Comparison of ENCODE assay signal across 37 mouse cellular contexts in genomic region chr10:77890987-77891565, GRCm38 (mm10). TPM values are rescaled to one million over a fixed set of nuclear protein-coding genes. Genes with fewer than 3 reads are reported as not detected.
A peak's percentile ranks its signal among the peaks of the same experiment; 100 is the strongest.
DNase-seq lines count a peak whose midpoint lies in the region; ATAC-seq and TF ChIP-seq lines count a peak whose summit lies in the region.
"Had no signal": no experiment of that assay in that cellular context is flagged by ENCODE, and none has a peak within 500 bp of the region (broad histone marks: within the 10 kb centered on the region; RNA-seq: fewer than 3 reads in every experiment).

No protein-coding gene starts in this region.

- no peak for DNase-seq in embryonic facial prominence, embryonic 10.5 days (ENCODE audit: low spot score)
- peak; percentile 56 for DNase-seq in layer of hippocampus, adult 9-11 months
- no peak for DNase-seq in layer of hippocampus, adult 11-12 months (ENCODE audit: low spot score)
- DNase-seq in stomach, postnatal 0 days (ENCODE audit: low spot score), result no peak
- no peak for DNase-seq in thymus, adult 18-20 months
- DNase-seq in adrenal gland, postnatal 10 days, result no peak
- DNase-seq: adrenal gland, postnatal 14 days; cerebellum, adult 11-12 months; cerebellum, adult 9-11 months; forebrain, postnatal 0 days; kidney, adult 18-20 months; kidney, postnatal 4 days; lung, postnatal 36 days; right cerebral cortex, postnatal 4 days; thymus, postnatal 25 days had no signal

- H3K9me3 ChIP-seq in embryonic facial prominence, embryonic 12.5 days, result no peaks in the 10 kb centered on the region
- H3K9me3 ChIP-seq in embryonic facial prominence, embryonic 10.5 days, result peaks cover 7% of the 10 kb centered on the region; the same call in 1 of the 2 replicates
- no peaks in the 10 kb centered on the region for H3K9me3 ChIP-seq in stomach, embryonic 14.5 days (ENCODE audit: control insufficient read depth, low read depth, low read length)
- H3K9me3 ChIP-seq in stomach, postnatal 0 days (ENCODE audit: control insufficient read depth, low read length), result no peaks in the 10 kb centered on the region
- H3K9me3 ChIP-seq: embryonic facial prominence, embryonic 15.5 days; heart, embryonic 15.5 days; hindbrain, embryonic 13.5 days; liver, embryonic 15.5 days; neural tube, embryonic 13.5 days had no signal

- TF ChIP-seq EP300 in stomach, postnatal 0 days (optimal IDR thresholded peaks at IDR 0.05), result no peak

- no peaks in the 10 kb centered on the region for H3K36me3 ChIP-seq in embryonic facial prominence, embryonic 12.5 days
- H3K36me3 ChIP-seq in embryonic facial prominence, embryonic 10.5 days (replicated peaks), result no peaks in the 10 kb centered on the region
- H3K36me3 ChIP-seq in stomach, embryonic 14.5 days (ENCODE audit: control insufficient read depth, insufficient read depth, low read length), result no peaks in the 10 kb centered on the region
- H3K36me3 ChIP-seq in stomach, postnatal 0 days (ENCODE audit: control insufficient read depth, insufficient read depth, low read length), result no peaks in the 10 kb centered on the region
- H3K36me3 ChIP-seq: embryonic facial prominence, embryonic 15.5 days; forebrain, embryonic 12.5 days; heart, embryonic 15.5 days; liver, embryonic 15.5 days; midbrain, embryonic 12.5 days; neural tube, embryonic 13.5 days had no signal

- H3K27ac ChIP-seq in embryonic facial prominence, embryonic 12.5 days, result no peak overlapping the region
- no peak overlapping the region for H3K27ac ChIP-seq in embryonic facial prominence, embryonic 10.5 days (replicated peaks)
- no peak overlapping the region for H3K27ac ChIP-seq in stomach, embryonic 14.5 days (ENCODE audit: low read length)
- no peak overlapping the region for H3K27ac ChIP-seq in stomach, postnatal 0 days (replicated peaks)
- H3K27ac ChIP-seq: embryonic facial prominence, embryonic 15.5 days; forebrain, embryonic 12.5 days; heart, embryonic 15.5 days; hindbrain, embryonic 13.5 days; kidney, postnatal 0 days; liver, embryonic 15.5 days; midbrain, embryonic 12.5 days; neural tube, embryonic 13.5 days had no signal

- H3K4me1 ChIP-seq in embryonic facial prominence, embryonic 12.5 days, result no peaks in the 10 kb centered on the region
- no peaks in the 10 kb centered on the region for H3K4me1 ChIP-seq in embryonic facial prominence, embryonic 10.5 days
- H3K4me1 ChIP-seq in stomach, embryonic 14.5 days (ENCODE audit: control insufficient read depth, insufficient read depth, low read length), result no peaks in the 10 kb centered on the region
- no peaks in the 10 kb centered on the region for H3K4me1 ChIP-seq in stomach, postnatal 0 days (replicated peaks; ENCODE audit: control insufficient read depth, insufficient read depth)
- H3K4me1 ChIP-seq: embryonic facial prominence, embryonic 15.5 days; heart, embryonic 15.5 days; liver, embryonic 15.5 days; megakaryocyte, embryonic 14.5 days; neural tube, embryonic 13.5 days had no signal

- no peaks in the 10 kb centered on the region for H3K27me3 ChIP-seq in embryonic facial prominence, embryonic 12.5 days
- no peaks in the 10 kb centered on the region for H3K27me3 ChIP-seq in embryonic facial prominence, embryonic 10.5 days (replicated peaks; ENCODE audit: low read depth, poor library complexity, severe bottlenecking)
- H3K27me3 ChIP-seq in stomach, embryonic 14.5 days (ENCODE audit: control insufficient read depth, insufficient read depth, low read length), result no peaks in the 10 kb centered on the region
- no peaks in the 10 kb centered on the region for H3K27me3 ChIP-seq in stomach, postnatal 0 days (ENCODE audit: control insufficient read depth, insufficient read depth, low read length)
- H3K27me3 ChIP-seq: embryonic facial prominence, embryonic 15.5 days; forebrain, embryonic 12.5 days; hindbrain, embryonic 13.5 days; liver, embryonic 15.5 days; midbrain, embryonic 12.5 days; neural tube, embryonic 13.5 days had no signal

- no peak for TF ChIP-seq CTCF in stomach, postnatal 0 days (IDR thresholded peaks at IDR 0.05; ENCODE audit: low read depth)

- WGBS in embryonic facial prominence, embryonic 12.5 days, result 80% methylated on average over 8 of the region's 8 CpGs
- WGBS in embryonic facial prominence, embryonic 10.5 days, result 85% methylated on average over 8 of the region's 8 CpGs
- WGBS in stomach, embryonic 14.5 days, result 83% methylated on average over 8 of the region's 8 CpGs
- WGBS in stomach, postnatal 0 days, result 74% methylated on average over 8 of the region's 8 CpGs

- H3K4me3 ChIP-seq in embryonic facial prominence, embryonic 12.5 days, result no peak overlapping the region
- H3K4me3 ChIP-seq in embryonic facial prominence, embryonic 10.5 days, result no peak overlapping the region
- no peak overlapping the region for H3K4me3 ChIP-seq in stomach, embryonic 14.5 days (ENCODE audit: low read depth, low read length)
- H3K4me3 ChIP-seq in stomach, postnatal 0 days (ENCODE audit: low read depth, low read length), result no peak overlapping the region
- H3K4me3 ChIP-seq: embryonic facial prominence, embryonic 15.5 days; forebrain, embryonic 12.5 days; heart, embryonic 15.5 days; hindbrain, embryonic 13.5 days; liver, embryonic 15.5 days; megakaryocyte, embryonic 14.5 days; midbrain, embryonic 12.5 days; neural tube, embryonic 13.5 days had no signal

- H3K4me2 ChIP-seq in embryonic facial prominence, embryonic 12.5 days (replicated peaks), result no peak overlapping the region
- no peak overlapping the region for H3K4me2 ChIP-seq in stomach, embryonic 14.5 days (replicated peaks; ENCODE audit: low read depth, low read length)
- H3K4me2 ChIP-seq in stomach, postnatal 0 days (replicated peaks; ENCODE audit: low read depth), result no peak overlapping the region
- H3K4me2 ChIP-seq: embryonic facial prominence, embryonic 15.5 days; forebrain, embryonic 12.5 days; heart, embryonic 15.5 days; hindbrain, embryonic 13.5 days; liver, embryonic 15.5 days; midbrain, embryonic 12.5 days; neural tube, embryonic 13.5 days had no signal

- ATAC-seq in embryonic facial prominence, embryonic 12.5 days (ENCODE audit: insufficient number of reproducible peaks, insufficient read depth, low FRiP score, low TSS enrichment), result 0 out of 2 replicates have a peak, but pooled peaks have one; percentile 35
- 0 out of 2 replicates have a peak, but pooled peaks have one; percentile 21 for ATAC-seq in stomach, embryonic 14.5 days (ENCODE audit: insufficient number of reproducible peaks, insufficient read depth, low FRiP score, low read depth)
- ATAC-seq in stomach, postnatal 0 days (ENCODE audit: low FRiP score, low TSS enrichment), result no peak
- ATAC-seq: forebrain, postnatal 0 days; Patski had no signal

- no peak overlapping the region for H3K9ac ChIP-seq in embryonic facial prominence, embryonic 12.5 days
- H3K9ac ChIP-seq in stomach, embryonic 14.5 days (replicated peaks; ENCODE audit: low read depth, low read length), result no peak overlapping the region
- no peak overlapping the region for H3K9ac ChIP-seq in stomach, postnatal 0 days (ENCODE audit: low read length)
- H3K9ac ChIP-seq: embryonic facial prominence, embryonic 15.5 days; forebrain, embryonic 12.5 days; forebrain, postnatal 0 days; heart, embryonic 15.5 days; hindbrain, embryonic 13.5 days; liver, embryonic 15.5 days; midbrain, embryonic 12.5 days; neural tube, embryonic 13.5 days had no signal

RNA-seq across cellular contexts. Expression of gene Lrrc3, which starts 11.3 kb away (rescaled TPM):
- polyA plus RNA-seq in embryonic facial prominence, embryonic 12.5 days (2016; fragmentation: Nextera tagmentation; extraction: Ambion mirVana), result 4.4 and 4.7 TPM in 2 replicates
- polyA plus RNA-seq in embryonic facial prominence, embryonic 10.5 days (2016; fragmentation: Nextera tagmentation; extraction: Ambion mirVana), result 2.2 and 2.3 TPM in 2 replicates
- polyA plus RNA-seq in stomach, embryonic 14.5 days (2014; fragmentation: Nextera tagmentation; extraction: Ambion mirVana), result 5.4 and 6.7 TPM in 2 replicates
- 3.3 and 3.6 TPM in 2 replicates for polyA plus RNA-seq in stomach, postnatal 0 days (2015; fragmentation: Nextera tagmentation; extraction: Ambion mirVana)
- total RNA-seq in adrenal gland, postnatal 10 days (2021), result 10 to 100 TPM; 12.1 to 16.7 TPM

RNA-seq across cellular contexts. Expression of gene Gm3285, which starts 29.3 kb away (rescaled TPM):
- polyA plus RNA-seq in embryonic facial prominence, embryonic 12.5 days (2016; fragmentation: Nextera tagmentation; extraction: Ambion mirVana), result not detected in 2 replicates
- not detected in 2 replicates for polyA plus RNA-seq in embryonic facial prominence, embryonic 10.5 days (2016; fragmentation: Nextera tagmentation; extraction: Ambion mirVana)
- not detected in 2 replicates for polyA plus RNA-seq in stomach, embryonic 14.5 days (2014; fragmentation: Nextera tagmentation; extraction: Ambion mirVana)
- polyA plus RNA-seq in stomach, postnatal 0 days (2015; fragmentation: Nextera tagmentation; extraction: Ambion mirVana), result not detected in 2 replicates
- not detected for total RNA-seq in adrenal gland, postnatal 10 days (2021)
- total RNA-seq: adrenal gland, postnatal 14 days; common myeloid progenitor, adult 5-6 weeks; gastrocnemius, adult 8-10 months; gastrocnemius, postnatal 4 days; heart, postnatal 25 days; left cerebral cortex, postnatal 10 days; liver, adult 2 months; MEL had no signal
- polyA plus RNA-seq: forebrain, embryonic 12.5 days; forebrain, postnatal 0 days; heart, embryonic 15.5 days; hindbrain, embryonic 13.5 days; intestine, embryonic 14.5 days; kidney, postnatal 0 days; limb, embryonic 11.5 days; liver, adult 2 months; liver, embryonic 15.5 days; lung, embryonic 16.5 days; midbrain, embryonic 12.5 days; neural tube, embryonic 13.5 days; Patski had no signal

RNA-seq across cellular contexts. Expression of gene Gm10318, which starts 38.4 kb away (rescaled TPM):
- not detected in 2 replicates for polyA plus RNA-seq in embryonic facial prominence, embryonic 12.5 days (2016; fragmentation: Nextera tagmentation; extraction: Ambion mirVana)
- not detected in 2 replicates for polyA plus RNA-seq in embryonic facial prominence, embryonic 10.5 days (2016; fragmentation: Nextera tagmentation; extraction: Ambion mirVana)
- not detected in 2 replicates for polyA plus RNA-seq in stomach, embryonic 14.5 days (2014; fragmentation: Nextera tagmentation; extraction: Ambion mirVana)
- not detected in 2 replicates for polyA plus RNA-seq in stomach, postnatal 0 days (2015; fragmentation: Nextera tagmentation; extraction: Ambion mirVana)
- total RNA-seq in adrenal gland, postnatal 10 days (2021), result not detected
- total RNA-seq: adrenal gland, postnatal 14 days; common myeloid progenitor, adult 5-6 weeks; forebrain, postnatal 0 days; gastrocnemius, adult 8-10 months; gastrocnemius, postnatal 4 days; heart, postnatal 25 days; left cerebral cortex, postnatal 10 days; liver, adult 2 months; MEL had no signal
- polyA plus RNA-seq: forebrain, embryonic 12.5 days; forebrain, postnatal 0 days; heart, embryonic 15.5 days; hindbrain, embryonic 13.5 days; intestine, embryonic 14.5 days; kidney, postnatal 0 days; limb, embryonic 11.5 days; liver, adult 2 months; liver, embryonic 15.5 days; lung, embryonic 16.5 days; midbrain, embryonic 12.5 days; neural tube, embryonic 13.5 days; Patski had no signal

RNA-seq across cellular contexts. Expression of gene Gm36176, which starts 44.5 kb away (rescaled TPM):
- polyA plus RNA-seq in embryonic facial prominence, embryonic 12.5 days (2016; fragmentation: Nextera tagmentation; extraction: Ambion mirVana), result not detected in 2 replicates
- not detected in 2 replicates for polyA plus RNA-seq in embryonic facial prominence, embryonic 10.5 days (2016; fragmentation: Nextera tagmentation; extraction: Ambion mirVana)
- not detected in 2 replicates for polyA plus RNA-seq in stomach, embryonic 14.5 days (2014; fragmentation: Nextera tagmentation; extraction: Ambion mirVana)
- not detected in 2 replicates for polyA plus RNA-seq in stomach, postnatal 0 days (2015; fragmentation: Nextera tagmentation; extraction: Ambion mirVana)
- total RNA-seq in adrenal gland, postnatal 10 days (2021), result not detected
- total RNA-seq: adrenal gland, postnatal 14 days; common myeloid progenitor, adult 5-6 weeks; forebrain, postnatal 0 days; gastrocnemius, adult 8-10 months; gastrocnemius, postnatal 4 days; heart, postnatal 25 days; left cerebral cortex, postnatal 10 days; liver, adult 2 months; MEL had no signal
- polyA plus RNA-seq: forebrain, embryonic 12.5 days; forebrain, postnatal 0 days; heart, embryonic 15.5 days; hindbrain, embryonic 13.5 days; intestine, embryonic 14.5 days; kidney, postnatal 0 days; limb, embryonic 11.5 days; liver, adult 2 months; liver, embryonic 15.5 days; lung, embryonic 16.5 days; midbrain, embryonic 12.5 days; neural tube, embryonic 13.5 days; Patski had no signal

RNA-seq across cellular contexts. Expression of gene Krtap10-10, which starts 55.3 kb away (rescaled TPM):
- polyA plus RNA-seq in embryonic facial prominence, embryonic 12.5 days (2016; fragmentation: Nextera tagmentation; extraction: Ambion mirVana), result not detected in 2 replicates
- polyA plus RNA-seq in embryonic facial prominence, embryonic 10.5 days (2016; fragmentation: Nextera tagmentation; extraction: Ambion mirVana), result not detected in 2 replicates
- polyA plus RNA-seq in stomach, embryonic 14.5 days (2014; fragmentation: Nextera tagmentation; extraction: Ambion mirVana), result not detected in 2 replicates
- not detected in 2 replicates for polyA plus RNA-seq in stomach, postnatal 0 days (2015; fragmentation: Nextera tagmentation; extraction: Ambion mirVana)
- total RNA-seq in adrenal gland, postnatal 10 days (2021), result not detected
- total RNA-seq: adrenal gland, postnatal 14 days; common myeloid progenitor, adult 5-6 weeks; forebrain, postnatal 0 days; gastrocnemius, adult 8-10 months; gastrocnemius, postnatal 4 days; heart, postnatal 25 days; left cerebral cortex, postnatal 10 days; liver, adult 2 months; MEL had no signal
- polyA plus RNA-seq: forebrain, embryonic 12.5 days; forebrain, postnatal 0 days; heart, embryonic 15.5 days; hindbrain, embryonic 13.5 days; intestine, embryonic 14.5 days; kidney, postnatal 0 days; limb, embryonic 11.5 days; liver, adult 2 months; liver, embryonic 15.5 days; lung, embryonic 16.5 days; midbrain, embryonic 12.5 days; neural tube, embryonic 13.5 days; Patski had no signal
